Mouse (Mus musculus) heart, adult 11 months (tissue): ENCODE data around the gene Gm42372.
A peak's percentile ranks its signal among the peaks of the same experiment; 100 is the strongest.
"Not testable (repeated sequence)": the region's sequence is repeated elsewhere in the genome, so short reads cannot be mapped to it uniquely, and the experiment has no call there.

ENCODE experiments used
- DNase-seq: peaks from one replicate; pipeline ENCODE4 v3.0.0; 2022

Gene Gm42372

GRCm38 (mm10) chr7:16982859-16983568, at the start of gene Gm42372:
TSS of gene Gm42372 (plus strand) at chr7:16983086.
- DNase-seq: peak; percentile 91

- no peak for DNase-seq
Observed at GRCm38 (mm10) chr7:16937312-16937711, 45.6 kb upstream of the Gm42372 start.

- DNase-seq: no peak
Observed at GRCm38 (mm10) chr7:16938117-16938791, 44.6 kb upstream of the Gm42372 start.

- DNase-seq: peak; percentile 94
Observed at GRCm38 (mm10) chr7:16940292-16940691, 42.6 kb upstream of the Gm42372 start.

- DNase-seq: no peak
Observed at GRCm38 (mm10) chr7:16942861-16943260, 40.0 kb upstream of the Gm42372 start.

GRCm38 (mm10) chr7:16944061-16944807, 38.7 kb upstream of the Gm42372 start, which contains the start of gene Pnmal2:
TSS of gene Pnmal2 (plus strand) at chr7:16944682.
- peak; percentile 99 for DNase-seq

GRCm38 (mm10) chr7:16944808-16945315, 38.0 kb upstream of the Gm42372 start:
- DNase-seq: no peak

- peak; percentile 90 for DNase-seq
Observed at GRCm38 (mm10) chr7:16945419-16945818, 37.5 kb upstream of the Gm42372 start.

- DNase-seq: peak; percentile 91
Observed at GRCm38 (mm10) chr7:16946441-16947348, 36.2 kb upstream of the Gm42372 start.

GRCm38 (mm10) chr7:16947349-16947895, 35.5 kb upstream of the Gm42372 start:
- peak; percentile 93 for DNase-seq

GRCm38 (mm10) chr7:16947959-16948361, 34.9 kb upstream of the Gm42372 start:
- DNase-seq: peak; percentile 96

GRCm38 (mm10) chr7:16948923-16949458, 33.9 kb upstream of the Gm42372 start:
- no peak for DNase-seq

GRCm38 (mm10) chr7:16949908-16950841, 32.7 kb upstream of the Gm42372 start:
- DNase-seq: peak; percentile 93

GRCm38 (mm10) chr7:16950861-16951635, 31.8 kb upstream of the Gm42372 start:
- DNase-seq: peak; percentile 97

GRCm38 (mm10) chr7:16953776-16954175, 29.1 kb upstream of the Gm42372 start:
- not testable (repeated sequence) for DNase-seq

- no peak for DNase-seq
Observed at GRCm38 (mm10) chr7:16955712-16956111, 27.2 kb upstream of the Gm42372 start.

GRCm38 (mm10) chr7:16956410-16957265, 26.2 kb upstream of the Gm42372 start:
- no peak for DNase-seq

- no peak for DNase-seq
Observed at GRCm38 (mm10) chr7:16959539-16960187, 23.2 kb upstream of the Gm42372 start, which contains the start of gene Pnmal1. TSS of gene Pnmal1 (plus strand) at chr7:16959679.
